Mouse (Mus musculus) small intestine, adult 10 weeks (tissue): ENCODE data around the gene Ak4. TPM values are rescaled to one million over a fixed set of nuclear protein-coding genes. Genes with fewer than 3 reads are reported as not detected.

Experiments
- polyA plus RNA-seq: library from polyadenylated mRNA; stranded (reverse); fragments of 350-450 nt; fragmentation: Illumina TruSeq; extraction: RNeasy Lipid Tissue Mini Kit (QIAGEN cat#74804); gene quantifications from one replicate; pipeline ENCODE4 v1.2.3, GENCODE M21; 2014; ENCODE audit warnings: low replicate concordance

Ak4 gene
- 0.85 TPM for polyA plus RNA-seq

GRCm38 (mm10) chr4:101419151-101419910 is at the start of gene Ak4:
Gene Ak4 (plus strand): TSS chr4:101419277.

DNA sequence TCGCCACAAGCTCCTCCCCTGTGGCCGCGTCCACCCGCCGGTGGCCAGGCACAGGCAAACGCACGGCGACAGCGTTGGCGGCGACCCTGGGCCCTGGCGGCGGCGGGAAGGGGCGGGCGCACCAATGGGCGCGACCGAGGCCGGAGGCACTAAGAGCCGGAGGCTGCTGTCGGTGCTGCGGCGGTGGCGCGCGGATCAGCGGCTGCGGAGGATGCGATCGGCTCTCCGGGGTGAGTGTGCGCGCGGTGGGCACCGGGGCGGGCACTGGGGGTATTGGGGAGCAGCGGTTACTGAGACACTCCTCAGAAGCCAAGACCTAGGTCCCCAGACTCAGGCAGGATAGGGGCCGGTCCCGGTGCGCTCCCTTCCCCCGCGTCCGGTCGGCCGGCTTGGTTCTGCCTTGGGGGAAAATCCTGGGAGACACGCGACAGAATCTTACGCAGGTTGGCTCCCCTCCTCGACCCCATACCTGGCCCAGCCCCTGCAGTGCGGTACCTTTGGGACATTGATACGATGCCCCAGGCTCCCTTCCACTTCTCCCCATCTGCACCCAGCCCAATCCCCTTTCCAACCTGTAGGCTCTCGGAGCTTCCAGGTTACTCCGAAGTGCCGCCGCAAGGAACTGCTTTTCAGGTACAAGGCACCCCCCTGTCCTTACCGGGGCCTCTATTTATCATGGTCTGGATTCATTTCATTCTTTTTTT is 77.6 kb downstream of the Ak4 start, which contains the start of gene Dnajc6:
Gene Dnajc6 (plus strand): TSS at position 115 of the 704 bp plus-strand sequence.

Other genes with a start within 250 kb of the Ak4 start
- 103 TPM for gene Jak1, start 154.0 kb upstream of the Ak4 start, polyA plus RNA-seq
- gene Dnajc6, start 77.4 kb downstream of the Ak4 start, polyA plus RNA-seq: 0.78 TPM
- gene Leprot, start 228.4 kb downstream of the Ak4 start, polyA plus RNA-seq: 63.0 TPM